Mouse (Mus musculus) layer of hippocampus, adult 18-20 months (tissue): ENCODE results near the gene Txlng. TPM values are rescaled to one million over a fixed set of nuclear protein-coding genes. Genes with fewer than 3 reads are reported as not detected.
A peak's percentile ranks its signal among the peaks of the same experiment; 100 is the strongest.

Experiments
- DNase-seq, 2 experiments: peaks; one replicate each; pipeline ENCODE4 v3.0.0; 2022; ENCODE audit warnings: low spot score in 2 of 2
- microRNA-seq, 2 experiments: library from miRNA; unstranded; fragments of <30 nt; microRNA quantifications; one replicate each; pipeline ENCODE4 v1.2.0; 2021
- total RNA-seq, 2 experiments: library from RNA; stranded (reverse); gene quantifications; 2 replicates each; pipeline ENCODE4 v1.2.3; 2021

Gene Txlng
- total RNA-seq, 2 experiments from 2014 or later: 20.6 to 21.2 TPM

DNA sequence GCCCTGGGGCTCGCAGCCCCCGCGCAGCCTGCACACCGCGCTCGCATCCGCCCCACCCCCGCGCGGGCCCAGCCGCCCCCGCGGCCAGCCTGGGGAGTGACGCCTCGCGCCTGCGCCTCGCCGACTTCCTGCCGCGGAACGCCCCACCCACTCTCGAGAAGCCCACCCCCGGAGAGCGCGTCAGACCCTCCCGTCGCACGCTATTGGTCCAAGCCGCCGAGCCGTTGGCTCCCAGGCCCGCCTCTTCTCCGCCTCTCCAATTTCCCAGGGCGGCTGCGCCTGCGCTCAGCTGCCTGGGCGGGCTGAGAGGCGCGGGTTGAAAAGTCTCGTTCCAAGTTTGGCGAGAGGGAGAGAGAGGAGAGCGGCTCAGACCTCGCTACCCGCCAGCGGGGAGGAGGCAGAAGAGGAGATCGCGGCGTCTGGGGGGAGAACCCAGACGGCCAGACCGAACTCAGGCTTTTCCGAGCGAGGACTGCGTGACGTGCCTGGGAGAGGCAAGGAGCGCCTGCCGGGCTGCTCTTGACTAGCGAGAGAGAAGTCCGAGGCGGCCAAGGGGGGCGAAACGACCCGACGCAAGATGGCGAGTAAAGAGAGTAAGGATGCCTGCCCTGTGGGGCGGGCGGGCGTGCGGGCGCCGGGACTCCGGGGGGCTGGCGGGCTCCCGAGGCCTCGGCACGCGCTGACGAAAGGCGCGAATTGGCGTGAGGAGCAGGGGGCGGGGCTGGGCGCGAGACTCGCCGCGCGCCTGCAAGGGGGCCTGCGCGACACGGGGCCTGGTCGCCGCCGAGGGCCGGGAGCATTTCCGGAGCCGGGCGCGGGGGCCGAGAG, 68.9 kb downstream of the Txlng start, which contains the start of gene Rbbp7:
Gene Rbbp7, plus strand, starts transcription at position 288 of the 828 bp plus-strand sequence.
- peak; percentile 90 to 92 for DNase-seq

DNA sequence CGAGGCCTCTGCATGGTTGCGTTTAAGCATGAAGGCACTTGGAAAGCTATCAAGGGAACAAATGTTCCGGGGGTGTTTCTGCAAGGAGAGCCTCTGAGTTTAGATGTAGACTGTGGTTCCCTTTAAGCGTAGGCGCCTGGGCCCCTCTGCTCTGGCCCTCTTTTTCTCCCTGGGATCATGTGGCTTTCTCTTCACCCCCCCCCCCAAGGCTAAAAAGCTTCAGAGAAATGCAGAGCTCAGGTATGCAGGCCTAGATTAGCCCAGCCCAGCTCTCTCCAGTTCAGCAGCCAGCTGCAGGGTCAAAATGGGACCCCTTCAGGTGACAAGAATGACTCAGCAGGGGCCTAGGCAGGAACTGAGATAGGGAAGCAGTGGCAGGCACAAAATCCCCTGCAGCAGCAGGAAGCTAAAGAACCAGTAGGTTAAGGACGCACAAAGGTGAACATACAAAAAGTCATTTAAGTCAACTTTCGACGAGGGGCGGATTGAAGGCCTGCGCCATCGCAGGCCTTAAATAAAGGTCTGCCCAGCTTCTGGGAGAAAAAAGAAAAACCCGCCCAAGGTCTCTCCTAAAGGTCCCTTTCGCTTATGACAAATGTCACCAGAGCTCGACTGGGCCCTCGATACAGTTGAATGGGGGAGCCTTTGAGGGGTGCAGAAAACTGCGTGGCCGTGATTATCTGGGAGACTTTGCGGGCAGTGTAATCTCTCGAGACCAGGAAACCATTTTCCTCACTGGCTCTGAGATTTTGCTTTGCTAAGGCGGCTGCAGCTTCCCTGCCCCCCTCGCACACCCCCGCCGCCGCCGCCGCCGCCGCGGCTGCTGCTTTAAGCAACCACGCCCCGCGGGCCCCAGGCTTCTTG, 69.8 kb downstream of the Txlng start:
- DNase-seq: peak; percentile 20 to 72

DNA sequence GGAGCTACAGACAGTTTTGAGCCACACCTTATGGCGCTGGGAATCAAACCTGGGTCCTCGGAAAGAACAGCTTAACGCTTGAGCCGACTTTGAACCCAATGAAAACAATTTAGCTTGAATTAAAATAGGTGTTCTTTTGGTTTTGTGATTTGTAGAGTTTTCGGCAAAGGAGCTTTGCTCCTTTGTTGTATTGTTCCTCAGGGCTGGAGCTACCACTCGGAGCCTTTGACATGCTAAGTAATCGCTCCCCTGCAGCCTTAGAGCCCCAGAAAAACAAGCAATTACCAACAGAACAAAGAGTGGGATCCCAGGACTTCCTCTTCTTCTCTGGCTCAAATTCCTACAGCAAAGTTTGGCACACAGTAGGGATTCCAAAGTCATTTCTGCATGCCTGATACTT, 73.2 kb downstream of the Txlng start:
- DNase-seq: no peak

DNA sequence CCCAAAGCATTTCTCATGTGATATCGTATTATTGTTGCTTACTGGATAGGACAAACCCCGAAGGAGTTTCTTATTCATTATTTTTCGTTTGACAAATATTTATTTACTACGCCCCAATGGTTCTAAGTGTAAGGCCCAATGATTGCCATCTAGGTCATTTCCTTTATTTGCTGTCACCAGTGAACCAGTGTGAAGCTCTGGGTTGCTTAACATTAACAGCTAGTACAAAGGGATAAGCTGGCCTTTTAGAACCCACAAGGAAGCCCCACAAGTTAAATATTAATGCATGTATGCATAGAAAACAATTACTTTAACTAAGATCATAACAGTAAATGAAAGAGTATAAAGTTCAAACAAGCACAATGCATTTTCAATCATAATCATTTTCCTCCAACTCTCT, 74.9 kb downstream of the Txlng start:
- DNase-seq: no peak

DNA sequence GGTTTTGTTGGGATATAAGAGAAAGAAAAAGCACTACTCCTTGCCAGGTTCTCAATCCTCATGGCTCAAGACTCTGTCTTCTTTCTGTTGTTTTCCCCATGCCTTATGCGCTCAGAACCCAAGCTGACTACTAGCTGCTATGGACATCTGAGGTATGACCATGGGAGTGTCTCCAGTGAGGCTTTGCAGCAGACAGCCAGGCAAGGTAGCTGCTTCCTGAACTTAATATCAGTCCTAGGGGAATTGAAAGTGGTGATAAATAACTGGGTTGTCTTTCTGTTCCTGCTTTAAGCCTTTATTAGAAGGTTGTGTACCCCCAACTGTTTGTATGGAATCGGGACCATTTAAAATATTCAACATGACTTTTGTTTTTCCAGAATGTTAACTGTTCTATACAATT, 76.8 kb downstream of the Txlng start:
- DNase-seq: no peak

DNA sequence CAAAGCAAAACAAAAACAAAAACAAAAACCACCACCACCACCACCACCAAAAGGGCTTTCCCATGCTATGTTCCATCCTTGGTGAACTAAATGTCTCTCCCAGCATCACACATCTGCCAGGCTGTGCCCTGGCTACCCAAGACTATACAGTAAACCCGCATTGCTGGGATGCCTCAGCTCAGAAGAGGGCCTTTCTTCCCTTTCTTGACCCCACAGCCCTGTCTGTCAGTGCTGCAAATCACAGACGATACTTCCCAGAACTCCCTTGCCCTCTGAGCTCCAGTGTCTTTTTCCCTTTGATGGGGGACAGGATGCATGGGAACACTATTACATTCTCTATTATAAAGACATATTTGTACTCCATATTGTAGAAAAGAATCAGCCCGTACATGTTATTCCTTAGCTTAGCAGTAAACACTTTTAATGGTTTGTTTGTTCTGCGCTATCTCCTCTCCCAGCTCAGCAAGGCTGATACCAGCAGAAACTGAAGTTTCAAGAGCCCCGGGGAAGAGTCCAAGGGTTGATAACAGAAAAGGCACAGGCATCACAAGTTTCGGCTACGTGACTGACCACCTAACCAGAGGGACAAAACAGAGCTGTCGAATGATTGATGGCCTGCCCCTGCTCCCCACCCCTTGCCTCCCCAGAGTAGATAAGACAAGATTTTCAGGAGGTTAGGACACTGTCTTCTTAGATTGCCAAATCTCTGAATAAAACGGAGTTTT, 80.4 kb downstream of the Txlng start:
- DNase-seq: no peak

DNA sequence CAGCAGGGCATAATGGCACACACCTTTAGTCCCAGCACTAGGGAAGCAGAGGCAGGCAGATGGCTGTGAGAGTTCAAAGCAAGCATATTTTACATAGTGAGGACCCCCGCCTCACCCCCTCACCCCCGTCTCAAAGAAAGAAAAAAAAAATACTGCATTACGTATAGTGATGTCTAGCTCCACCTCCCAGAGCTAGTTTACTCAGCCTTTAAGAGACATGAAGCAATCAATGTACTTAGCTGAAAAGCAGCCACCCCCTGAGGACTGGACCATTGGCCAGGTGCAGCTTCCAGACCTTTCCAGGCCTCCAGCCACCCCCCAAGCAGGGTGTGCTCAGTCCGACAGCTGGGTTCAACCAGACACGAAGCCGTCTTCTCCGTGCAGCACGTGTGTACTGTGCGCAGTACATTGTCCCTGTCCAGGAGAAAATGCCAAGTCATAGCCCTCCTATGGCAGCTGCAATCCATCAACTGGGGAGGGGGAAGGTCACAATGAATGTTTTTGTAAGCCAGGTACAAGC, 93.1 kb downstream of the Txlng start:
- DNase-seq: no peak

DNA sequence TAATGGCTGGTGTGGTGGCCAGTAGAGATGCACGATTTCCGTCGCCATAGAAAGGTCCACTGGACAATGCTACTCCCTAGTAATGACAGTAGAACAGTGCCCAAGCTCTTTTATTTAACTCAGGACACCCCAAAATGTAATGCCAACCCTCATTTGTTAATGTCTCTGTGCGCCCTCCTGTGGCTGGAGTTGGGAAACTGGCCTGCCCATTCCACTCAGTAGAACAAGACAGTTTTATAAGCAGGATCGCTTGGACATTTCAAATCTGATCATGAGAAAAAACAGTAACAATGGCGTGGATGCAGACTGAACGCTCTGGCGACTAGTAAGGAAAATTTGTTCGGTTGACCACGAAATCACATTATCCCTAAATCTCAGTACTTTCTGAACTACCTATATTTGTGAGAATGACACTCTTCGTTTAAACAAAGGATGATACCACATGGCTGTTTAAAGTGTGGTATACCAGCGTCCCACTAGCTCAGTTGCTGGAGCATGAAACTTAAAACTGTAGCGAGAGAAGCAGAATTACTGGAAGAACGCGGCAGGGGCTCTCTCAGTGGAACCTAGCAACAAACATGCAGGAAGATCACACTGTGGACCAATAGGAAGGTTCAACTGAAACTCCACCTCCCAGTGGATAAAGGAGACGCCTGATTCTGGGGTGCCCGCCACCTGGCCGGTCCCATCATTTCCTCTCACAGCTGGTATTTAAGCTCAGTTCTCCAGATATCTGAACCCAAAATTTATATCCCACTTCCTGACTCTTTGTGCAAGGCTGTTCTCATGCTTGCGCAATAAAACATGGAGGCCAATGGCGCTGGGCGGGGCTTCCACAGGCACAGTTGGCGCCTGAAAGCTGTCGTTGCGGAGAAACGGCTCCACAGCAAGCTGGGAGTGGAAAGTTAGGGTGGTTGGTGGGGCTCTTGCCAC, 94.0 kb downstream of the Txlng start:
- peak; percentile 38 to 77 for DNase-seq

DNA sequence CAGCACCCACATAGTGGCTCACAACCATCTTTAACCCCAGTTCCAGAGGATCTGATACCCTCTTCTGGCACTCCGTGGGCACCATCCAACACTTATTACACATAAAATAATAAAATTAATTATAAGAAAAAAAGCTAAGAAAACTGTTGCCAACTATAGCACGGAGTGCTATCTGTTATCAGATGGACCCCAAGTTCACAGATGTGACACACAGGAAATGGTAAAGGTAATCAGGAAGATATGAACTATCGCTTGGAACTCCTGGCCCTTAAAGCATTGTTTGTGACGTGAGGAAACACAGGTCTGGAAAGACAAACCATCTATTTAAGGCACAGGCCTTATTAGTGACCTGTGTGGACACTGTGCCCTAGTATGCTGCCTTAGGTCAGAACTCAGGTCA, 99.2 kb downstream of the Txlng start:
- no peak for DNase-seq

Small RNA genes within 50 kb of the gene (microRNA-seq; reads per million reads assigned to microRNA genes)
- 0 reads per million in 2 experiments for gene Mir3473a

Other genes with a start within 250 kb of the Txlng start
- 100 to 1,000 TPM; 146 to 153 TPM for gene Reps2, start 185.8 kb downstream of the Txlng start, total RNA-seq
- 100 to 1,000 TPM; 155 to 163 TPM for gene Rbbp7, start 69.1 kb downstream of the Txlng start, total RNA-seq
- 10 to 100 TPM; 29.3 to 32.7 TPM for gene Syap1, start 59.0 kb upstream of the Txlng start, total RNA-seq
- gene Ctps2, start 71.8 kb upstream of the Txlng start, total RNA-seq: 10 to 100 TPM; 52.7 to 55.2 TPM
- gene S100g, start 135.1 kb upstream of the Txlng start, total RNA-seq: not detected